Mouse (Mus musculus): ENCODE data around the gene Gp9. TPM values are rescaled to one million over a fixed set of nuclear protein-coding genes. Genes with fewer than 3 reads are reported as not detected.

The Gp9 gene
- total RNA-seq, 4 experiments from 2014 or later = not detected

GRCm38 (mm10) chr6:87786621-87787020 is 8.7 kb downstream of the Gp9 start:
- no peak for DNase-seq (ENCODE audit: low spot score in 2 of 2)

- DNase-seq (ENCODE audit: low spot score in 2 of 2) = peak in 1 of 2 experiments; percentile 21
Observed at GRCm38 (mm10) chr6:87787108-87787890, 9.4 kb downstream of the Gp9 start.

GRCm38 (mm10) chr6:87788266-87788895 is 10.5 kb downstream of the Gp9 start:
- DNase-seq (ENCODE audit: low spot score in 2 of 2) = no peak

GRCm38 (mm10) chr6:87788896-87789587 is 11.2 kb downstream of the Gp9 start:
- DNase-seq (ENCODE audit: low spot score in 2 of 2) = no peak

GRCm38 (mm10) chr6:87789791-87790190 is 11.9 kb downstream of the Gp9 start:
- no peak for DNase-seq (ENCODE audit: low spot score in 2 of 2)

- DNase-seq (ENCODE audit: low spot score in 2 of 2) = no peak
Observed at GRCm38 (mm10) chr6:87790779-87791480, 13.1 kb downstream of the Gp9 start.

GRCm38 (mm10) chr6:87791826-87792225 is 14.0 kb downstream of the Gp9 start:
- no peak for DNase-seq (ENCODE audit: low spot score in 2 of 2)

- no peak for DNase-seq (ENCODE audit: low spot score in 2 of 2)
Observed at GRCm38 (mm10) chr6:87793821-87794510, 16.1 kb downstream of the Gp9 start.

GRCm38 (mm10) chr6:87795385-87796150 is 17.7 kb downstream of the Gp9 start:
- no peak for DNase-seq (ENCODE audit: low spot score in 2 of 2)

GRCm38 (mm10) chr6:87796251-87796880 is 18.5 kb downstream of the Gp9 start:
- DNase-seq (ENCODE audit: low spot score in 2 of 2) = no peak

- no peak for DNase-seq (ENCODE audit: low spot score in 2 of 2)
Observed at GRCm38 (mm10) chr6:87797321-87797720, 19.4 kb downstream of the Gp9 start.

- DNase-seq (ENCODE audit: low spot score in 2 of 2) = no peak
Observed at GRCm38 (mm10) chr6:87799576-87799975, 21.7 kb downstream of the Gp9 start.

GRCm38 (mm10) chr6:87802462-87802861 is 24.6 kb downstream of the Gp9 start:
- no peak for DNase-seq (ENCODE audit: low spot score in 2 of 2)

GRCm38 (mm10) chr6:87804036-87804435 is 26.2 kb downstream of the Gp9 start:
- no peak for DNase-seq (ENCODE audit: low spot score in 2 of 2)

- no peak for DNase-seq (ENCODE audit: low spot score in 2 of 2)
Observed at GRCm38 (mm10) chr6:87804886-87805285, 27.0 kb downstream of the Gp9 start.

- DNase-seq (ENCODE audit: low spot score in 2 of 2) = no peak
Observed at GRCm38 (mm10) chr6:87805448-87805847, 27.6 kb downstream of the Gp9 start.

- DNase-seq (ENCODE audit: low spot score in 2 of 2) = no peak
Observed at GRCm38 (mm10) chr6:87806028-87806427, 28.2 kb downstream of the Gp9 start.

- DNase-seq (ENCODE audit: low spot score in 2 of 2) = no peak
Observed at GRCm38 (mm10) chr6:87806857-87807256, 29.0 kb downstream of the Gp9 start.

- no peak for DNase-seq (ENCODE audit: low spot score in 2 of 2)
Observed at GRCm38 (mm10) chr6:87807735-87808440, 30.0 kb downstream of the Gp9 start.
